Mouse (Mus musculus) adrenal gland, postnatal 14 days (tissue): ENCODE results near the gene Galk2. TPM values are rescaled to one million over a fixed set of nuclear protein-coding genes. Genes with fewer than 3 reads are reported as not detected.
A peak's percentile ranks its signal among the peaks of the same experiment; 100 is the strongest.

ENCODE experiments used
- DNase-seq: peaks from one replicate; pipeline ENCODE4 v3.0.0; 2021; ENCODE audit warnings: mixed read lengths
- long read RNA-seq, 2 experiments: library from polyadenylated mRNA; stranded (forward); transcript quantifications; one replicate each; pipeline ENCODE4 v2.0.0; 2021
- total RNA-seq: library from RNA; stranded (reverse); gene quantifications from 2 replicates; pipeline ENCODE4 v1.2.3, GENCODE M21; 2021

The Galk2 gene
- 45.1 and 48.4 TPM in 2 replicates for total RNA-seq
- long read RNA-seq, experiment 1, transcript Galk2-202 (10 exons, 1,928 nt) = major isoform, 42 of 95 reads
- long read RNA-seq, experiment 1, partial matches to known transcripts = 10 of 95 reads
- long read RNA-seq, experiment 1, other reads (novel, unspliced or antisense) = 40 of 95 reads
- long read RNA-seq, experiment 2, transcript Galk2-202 (10 exons, 1,928 nt) = major isoform, 26 of 48 reads
- long read RNA-seq, experiment 2, partial matches to known transcripts = 6 of 48 reads
- long read RNA-seq, experiment 2, other reads (novel, unspliced or antisense) = 15 of 48 reads

DNA sequence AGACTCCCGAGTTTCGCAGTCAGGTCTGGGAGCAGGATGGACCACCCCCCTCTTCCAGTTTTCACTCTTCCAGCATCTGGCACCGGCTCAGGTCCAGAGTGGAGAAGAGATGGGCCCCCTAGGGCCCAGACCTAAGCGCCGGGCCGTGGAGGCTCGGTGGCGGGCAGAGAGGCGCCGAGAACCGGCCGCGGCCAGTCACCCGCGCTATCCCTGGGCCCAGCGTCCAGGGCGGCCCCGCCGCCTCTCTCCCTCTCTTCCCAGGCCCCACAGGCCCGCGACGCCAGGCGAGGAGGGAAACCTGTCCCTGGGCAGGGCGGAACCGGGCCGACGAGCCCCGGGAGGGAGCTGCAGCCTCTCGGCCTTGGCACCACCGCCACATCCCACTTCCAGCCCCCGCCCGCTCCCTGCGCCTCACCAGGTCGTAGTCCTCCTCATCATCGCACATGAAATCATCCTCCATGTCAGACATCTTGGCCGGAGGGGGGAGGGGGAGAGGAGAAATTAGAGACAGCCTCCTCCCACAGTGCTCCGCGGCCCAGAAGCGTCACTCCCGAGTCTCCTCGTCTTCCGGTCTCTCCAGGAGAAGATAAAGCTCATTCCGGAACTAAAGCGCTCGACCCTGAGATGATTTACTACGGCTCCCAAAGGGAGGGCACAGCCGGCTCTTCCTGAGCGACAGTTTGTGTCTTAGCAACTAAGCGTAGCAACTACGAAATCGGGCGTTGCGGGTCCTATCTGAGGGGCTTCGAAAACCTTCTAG is at the start of gene Galk2, which contains the start of gene Cops2:
TSS of gene Galk2 (plus strand) at position 589 of the 760 bp plus-strand sequence.
TSS of gene Cops2 (minus strand) at position 619 of the 760 bp plus-strand sequence.
- peak; percentile 97 for DNase-seq

GRCm38 (mm10) chr2:125809551-125809950 is 49.4 kb upstream of the Galk2 start:
- no peak for DNase-seq

GRCm38 (mm10) chr2:125811332-125811731 is 47.6 kb upstream of the Galk2 start:
- no peak for DNase-seq

GRCm38 (mm10) chr2:125813972-125814595 is 44.8 kb upstream of the Galk2 start:
- no peak for DNase-seq

DNA sequence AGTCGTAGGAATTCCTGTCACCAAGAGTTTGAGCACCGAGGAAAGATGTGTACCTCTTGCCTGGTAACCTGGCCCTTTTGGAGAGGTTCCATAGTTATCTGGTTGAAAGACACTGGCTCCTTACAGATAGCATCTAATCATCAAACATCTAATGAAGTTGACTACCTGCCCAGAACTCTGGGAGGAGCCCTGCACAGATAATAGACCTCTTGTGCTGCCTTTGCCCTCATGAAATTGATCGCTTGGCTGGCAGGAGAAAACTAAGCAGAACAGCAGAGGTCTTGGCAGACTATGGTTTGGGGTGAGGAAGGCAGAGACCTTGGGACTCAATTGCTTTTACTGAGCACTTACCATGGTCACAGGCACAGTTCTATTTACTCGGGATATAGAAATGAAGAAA is 38.5 kb upstream of the Galk2 start:
- DNase-seq = no peak

- DNase-seq = no peak
Measured at GRCm38 (mm10) chr2:125826201-125826600, 32.7 kb upstream of the Galk2 start.

DNA sequence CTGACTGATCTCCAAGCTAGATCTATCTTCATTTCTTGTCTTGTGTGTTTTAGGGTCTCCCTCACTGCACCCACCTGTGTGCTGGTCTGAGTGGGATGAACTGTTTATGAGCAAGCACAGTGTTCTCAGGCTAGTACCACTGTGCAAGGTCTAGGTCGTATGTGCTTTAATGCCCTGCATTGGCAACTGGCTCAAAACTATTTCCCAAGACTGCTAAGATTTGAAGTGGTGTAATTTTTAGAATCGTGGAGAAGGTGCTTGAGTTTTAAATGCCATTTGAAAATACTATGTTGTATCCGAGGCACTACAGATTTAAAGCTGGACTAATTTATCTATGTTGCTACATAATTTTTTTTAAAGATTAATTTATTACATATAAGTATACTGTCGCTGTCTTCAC is 31.0 kb upstream of the Galk2 start:
- no peak for DNase-seq

GRCm38 (mm10) chr2:125829924-125830323 is 29.0 kb upstream of the Galk2 start:
- DNase-seq = no peak

DNA sequence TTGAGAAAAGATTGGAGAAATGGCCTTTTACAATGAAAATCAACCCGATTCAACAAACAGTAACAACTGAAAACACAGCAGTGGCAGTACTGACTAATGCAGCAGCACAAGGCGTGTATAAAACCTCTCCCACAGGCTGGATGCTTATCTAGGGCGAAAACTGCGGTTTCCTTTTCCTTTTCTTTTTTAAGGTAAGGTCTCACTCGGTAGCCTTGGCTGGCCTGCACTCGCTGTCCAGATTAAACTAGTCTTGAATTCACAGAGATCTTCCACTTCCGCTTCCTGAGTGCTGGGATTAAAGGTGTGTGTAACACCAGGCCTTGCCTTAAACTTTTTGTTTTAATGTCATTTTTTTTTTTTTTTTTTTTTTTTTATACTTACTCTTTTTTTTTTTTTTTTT is 20.8 kb upstream of the Galk2 start:
- DNase-seq = no peak

- no peak for DNase-seq
Measured at GRCm38 (mm10) chr2:125838708-125839284, 20.1 kb upstream of the Galk2 start.

DNA sequence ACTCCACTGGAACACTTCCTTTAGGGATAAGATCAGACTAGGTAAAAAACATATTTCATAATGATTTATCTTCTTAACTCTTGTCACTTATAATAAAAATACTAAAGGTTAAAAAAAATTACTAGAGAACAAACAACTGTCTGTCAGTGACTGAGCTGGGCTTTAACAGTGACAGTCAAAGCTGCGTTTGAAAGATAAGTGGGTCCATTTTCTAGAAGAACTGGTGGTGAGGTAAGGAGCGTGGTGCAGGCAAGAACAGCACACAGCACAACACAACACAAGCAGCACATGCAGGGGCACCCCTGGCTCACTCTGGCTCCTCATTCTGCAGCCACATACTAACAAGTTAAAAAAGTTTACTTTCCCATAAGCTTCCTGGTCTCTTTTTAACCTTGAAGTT is 7.7 kb upstream of the Galk2 start:
- DNase-seq = no peak

DNA sequence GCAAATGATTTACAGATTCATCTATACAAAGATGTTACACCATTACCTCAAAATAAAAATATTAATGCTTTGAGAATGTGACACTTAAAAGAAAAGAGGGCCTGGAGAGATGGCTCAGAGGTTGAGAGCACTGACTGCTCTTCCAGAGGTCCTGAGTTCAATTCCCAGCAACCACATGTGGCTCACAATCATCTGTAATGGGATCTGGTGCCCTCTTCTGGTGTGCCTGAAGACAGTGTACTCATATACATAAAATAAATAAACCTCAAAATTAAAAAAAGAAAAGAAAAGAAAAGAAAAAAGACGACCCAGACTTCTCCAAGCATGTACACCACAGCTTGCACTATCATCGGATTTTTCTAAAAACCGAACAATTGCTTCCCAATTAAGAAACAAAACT is 1.2 kb upstream of the Galk2 start:
- no peak for DNase-seq

- no peak for DNase-seq
Measured at GRCm38 (mm10) chr2:125863799-125864198, 4.9 kb downstream of the Galk2 start.

GRCm38 (mm10) chr2:125864551-125864950 is 5.6 kb downstream of the Galk2 start:
- DNase-seq = no peak

DNA sequence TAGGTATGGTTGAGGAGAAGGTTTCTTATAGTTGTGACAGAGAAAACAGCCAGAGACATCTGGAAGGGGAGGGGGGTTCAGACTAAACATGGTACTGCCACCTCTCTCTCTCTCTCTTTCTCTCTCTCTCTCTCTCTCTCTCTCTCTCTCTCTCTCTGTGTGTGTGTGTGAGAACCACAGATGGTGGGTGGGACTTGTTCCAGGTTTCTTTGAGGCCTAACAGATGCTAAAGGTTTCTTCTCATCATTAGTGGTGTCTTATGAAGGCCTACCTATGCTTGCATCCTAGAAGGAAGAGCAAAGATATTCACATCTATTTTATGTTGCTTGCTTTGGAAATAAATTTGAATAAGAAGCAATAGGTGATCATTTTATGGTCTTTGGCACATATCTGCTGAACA is 6.7 kb downstream of the Galk2 start:
- no peak for DNase-seq

GRCm38 (mm10) chr2:125866058-125866740 is 7.3 kb downstream of the Galk2 start:
- peak; percentile 87 for DNase-seq

- DNase-seq = no peak
Measured at GRCm38 (mm10) chr2:125868301-125868700, 9.4 kb downstream of the Galk2 start.

GRCm38 (mm10) chr2:125870159-125870558 is 11.2 kb downstream of the Galk2 start:
- DNase-seq = no peak

DNA sequence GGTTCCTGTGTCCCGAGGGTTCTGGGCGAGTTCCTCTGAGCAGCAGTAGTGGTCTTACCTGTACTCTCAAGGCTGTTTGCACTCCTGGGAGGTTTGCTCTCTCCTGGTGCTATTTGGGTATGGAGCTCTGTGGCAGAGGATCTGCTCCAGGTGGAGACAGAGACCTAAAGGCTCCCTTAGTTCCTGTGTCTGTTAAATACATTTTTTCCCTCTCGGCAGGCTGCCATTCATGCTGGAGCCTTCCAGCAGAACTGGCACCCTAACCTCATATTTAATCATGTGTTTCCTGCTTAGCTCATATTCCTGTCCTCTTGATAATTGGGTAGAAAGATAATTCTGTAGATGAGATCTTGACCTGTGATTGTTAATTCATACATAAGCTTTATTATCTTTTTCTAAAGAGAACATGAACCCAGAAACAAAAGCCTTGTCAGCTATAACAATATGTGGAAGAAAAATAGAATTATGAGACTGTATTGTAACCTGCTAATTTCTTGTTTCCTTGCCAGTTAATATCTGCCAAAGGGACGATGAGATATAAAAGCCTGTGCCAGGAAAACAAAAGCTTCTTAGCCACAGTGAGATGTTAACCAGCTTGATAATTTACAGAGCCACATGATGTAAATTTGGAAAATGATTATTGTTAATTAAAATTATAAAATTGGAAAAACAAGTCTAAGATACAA is 27.1 kb downstream of the Galk2 start:
- no peak for DNase-seq

GRCm38 (mm10) chr2:125893096-125893495 is 34.2 kb downstream of the Galk2 start:
- peak; percentile 67 for DNase-seq

- DNase-seq = no peak
Measured at GRCm38 (mm10) chr2:125895099-125895498, 36.2 kb downstream of the Galk2 start.

- DNase-seq = no peak
Measured at GRCm38 (mm10) chr2:125896355-125896754, 37.4 kb downstream of the Galk2 start.
